Mouse (Mus musculus): ENCODE measurements around the gene Tcf3. TPM values are rescaled to one million over a fixed set of nuclear protein-coding genes. Genes with fewer than 3 reads are reported as not detected.

The Tcf3 gene
- total and polyA plus RNA-seq, 2 experiments: 6.4 to 20.2 TPM

GRCm38 (mm10) chr10:80421651-80422472 lies 11.6 kb downstream of the Tcf3 start:
- H3K27me3 ChIP-seq (ENCODE audit: control insufficient read depth, insufficient read depth, low read length): no peaks in the 10 kb centered on the region
- H3K9ac ChIP-seq (ENCODE audit: low read depth, low read length): no peak overlapping the region
- H3K4me3 ChIP-seq (ENCODE audit: insufficient read depth, low read depth, low read length): no peak overlapping the region
- TF ChIP-seq CTCF (IDR thresholded peaks at IDR 0.05; ENCODE audit: low read depth, low read length) (no peak), POLR2A (IDR thresholded peaks at IDR 0.05; ENCODE audit: extremely low read depth, insufficient read depth, low read length) (no peak)
- WGBS: 91% methylated on average over 9 of the region's 9 CpGs
- peaks cover 4% of the 10 kb centered on the region for H3K4me1 ChIP-seq (ENCODE audit: control insufficient read depth, insufficient read depth, low read length)
- no peak overlapping the region for H3K27ac ChIP-seq (replicated peaks; ENCODE audit: insufficient read depth, low read depth, low read length)
- H3K79me2 ChIP-seq (ENCODE audit: control insufficient read depth, insufficient read depth, low read length): no peaks in the 10 kb centered on the region
- DNase-seq (ENCODE audit: extremely low read depth, low read depth, low spot score): no peak
- peaks cover 13% of the 10 kb centered on the region for H3K36me3 ChIP-seq (ENCODE audit: control insufficient read depth, insufficient read depth, low read length)

- no peak for DNase-seq (ENCODE audit: extremely low read depth, low read depth, low spot score)
- H3K27ac ChIP-seq (replicated peaks; ENCODE audit: insufficient read depth, low read depth, low read length): no peak overlapping the region
- peaks cover 4% of the 10 kb centered on the region for H3K4me1 ChIP-seq (ENCODE audit: control insufficient read depth, insufficient read depth, low read length)
- no peaks in the 10 kb centered on the region for H3K27me3 ChIP-seq (ENCODE audit: control insufficient read depth, insufficient read depth, low read length)
- no peak for TF ChIP-seq CTCF (IDR thresholded peaks at IDR 0.05; ENCODE audit: low read depth, low read length)
- no peak for TF ChIP-seq POLR2A (IDR thresholded peaks at IDR 0.05; ENCODE audit: extremely low read depth, insufficient read depth, low read length)
- no peak overlapping the region for H3K4me3 ChIP-seq (ENCODE audit: insufficient read depth, low read depth, low read length)
- no peaks in the 10 kb centered on the region for H3K79me2 ChIP-seq (ENCODE audit: control insufficient read depth, insufficient read depth, low read length)
- no peak overlapping the region for H3K9ac ChIP-seq (ENCODE audit: low read depth, low read length)
- peaks cover 12% of the 10 kb centered on the region for H3K36me3 ChIP-seq (ENCODE audit: control insufficient read depth, insufficient read depth, low read length)
- 98% methylated on average over 8 of the region's 8 CpGs for WGBS
Observed at GRCm38 (mm10) chr10:80421208-80421607, 12.2 kb downstream of the Tcf3 start.

- Histone ChIP-seq H3K36me3 (ENCODE audit: control insufficient read depth, insufficient read depth, low read length) (peaks cover 11% of the 10 kb centered on the region), H3K9ac (ENCODE audit: low read depth, low read length) (no peak overlapping the region), H3K4me3 (ENCODE audit: insufficient read depth, low read depth, low read length) (no peak overlapping the region), H3K4me1 (ENCODE audit: control insufficient read depth, insufficient read depth, low read length) (peaks cover 4% of the 10 kb centered on the region), H3K79me2 (ENCODE audit: control insufficient read depth, insufficient read depth, low read length) (no peaks in the 10 kb centered on the region), H3K27ac (replicated peaks; ENCODE audit: insufficient read depth, low read depth, low read length) (no peak overlapping the region), H3K27me3 (ENCODE audit: control insufficient read depth, insufficient read depth, low read length) (no peaks in the 10 kb centered on the region)
- no peak for DNase-seq (ENCODE audit: extremely low read depth, low read depth, low spot score)
- TF ChIP-seq POLR2A (IDR thresholded peaks at IDR 0.05; ENCODE audit: extremely low read depth, insufficient read depth, low read length) (no peak), CTCF (IDR thresholded peaks at IDR 0.05; ENCODE audit: low read depth, low read length) (no peak)
- 96% methylated on average over 10 of the region's 10 CpGs for WGBS
Observed at GRCm38 (mm10) chr10:80420729-80421128, 12.7 kb downstream of the Tcf3 start.

- H3K27me3 ChIP-seq (ENCODE audit: control insufficient read depth, insufficient read depth, low read length): no peaks in the 10 kb centered on the region
- no peak overlapping the region for H3K27ac ChIP-seq (replicated peaks; ENCODE audit: insufficient read depth, low read depth, low read length)
- WGBS: 87% methylated on average over 8 of the region's 8 CpGs
- no peak for DNase-seq (ENCODE audit: extremely low read depth, low read depth, low spot score)
- H3K4me3 ChIP-seq (ENCODE audit: insufficient read depth, low read depth, low read length): no peak overlapping the region
- peaks cover 3% of the 10 kb centered on the region; the same call in 1 of the 2 replicates for H3K36me3 ChIP-seq (ENCODE audit: control insufficient read depth, insufficient read depth, low read length)
- peaks cover 4% of the 10 kb centered on the region for H3K4me1 ChIP-seq (ENCODE audit: control insufficient read depth, insufficient read depth, low read length)
- TF ChIP-seq POLR2A (IDR thresholded peaks at IDR 0.05; ENCODE audit: extremely low read depth, insufficient read depth, low read length) (no peak), CTCF (IDR thresholded peaks at IDR 0.05; ENCODE audit: low read depth, low read length) (no peak)
- no peaks in the 10 kb centered on the region for H3K79me2 ChIP-seq (ENCODE audit: control insufficient read depth, insufficient read depth, low read length)
- H3K9ac ChIP-seq (ENCODE audit: low read depth, low read length): no peak overlapping the region
Observed at GRCm38 (mm10) chr10:80419419-80419818, 14.0 kb downstream of the Tcf3 start.

- Histone ChIP-seq H3K4me1 (ENCODE audit: control insufficient read depth, insufficient read depth, low read length) (no peaks in the 10 kb centered on the region), H3K36me3 (ENCODE audit: control insufficient read depth, insufficient read depth, low read length) (peaks cover 3% of the 10 kb centered on the region; the same call in 1 of the 2 replicates), H3K79me2 (ENCODE audit: control insufficient read depth, insufficient read depth, low read length) (no peaks in the 10 kb centered on the region), H3K9ac (ENCODE audit: low read depth, low read length) (no peak overlapping the region), H3K27ac (replicated peaks; ENCODE audit: insufficient read depth, low read depth, low read length) (no peak overlapping the region), H3K27me3 (ENCODE audit: control insufficient read depth, insufficient read depth, low read length) (no peaks in the 10 kb centered on the region), H3K4me3 (ENCODE audit: insufficient read depth, low read depth, low read length) (no peak overlapping the region)
- DNase-seq (ENCODE audit: extremely low read depth, low read depth, low spot score): no peak
- TF ChIP-seq POLR2A (IDR thresholded peaks at IDR 0.05; ENCODE audit: extremely low read depth, insufficient read depth, low read length): no peak
- TF ChIP-seq CTCF (IDR thresholded peaks at IDR 0.05; ENCODE audit: low read depth, low read length): no peak
- 58% methylated on average over 3 of the region's 3 CpGs for WGBS
Observed at GRCm38 (mm10) chr10:80418311-80418710, 15.1 kb downstream of the Tcf3 start.

- TF ChIP-seq POLR2A (IDR thresholded peaks at IDR 0.05; ENCODE audit: extremely low read depth, insufficient read depth, low read length): no peak
- TF ChIP-seq CTCF (IDR thresholded peaks at IDR 0.05; ENCODE audit: low read depth, low read length): no peak
- DNase-seq (ENCODE audit: extremely low read depth, low read depth, low spot score): no peak
- Histone ChIP-seq H3K27ac (replicated peaks; ENCODE audit: insufficient read depth, low read depth, low read length) (no peak overlapping the region), H3K36me3 (ENCODE audit: control insufficient read depth, insufficient read depth, low read length) (peaks cover 3% of the 10 kb centered on the region; the same call in 1 of the 2 replicates), H3K9ac (ENCODE audit: low read depth, low read length) (no peak overlapping the region), H3K79me2 (ENCODE audit: control insufficient read depth, insufficient read depth, low read length) (no peaks in the 10 kb centered on the region), H3K4me1 (ENCODE audit: control insufficient read depth, insufficient read depth, low read length) (no peaks in the 10 kb centered on the region), H3K4me3 (ENCODE audit: insufficient read depth, low read depth, low read length) (no peak overlapping the region), H3K27me3 (ENCODE audit: control insufficient read depth, insufficient read depth, low read length) (no peaks in the 10 kb centered on the region)
- 94% methylated on average over 1 of the region's 1 CpGs for WGBS
Observed at GRCm38 (mm10) chr10:80417841-80418240, 15.6 kb downstream of the Tcf3 start.

Measured in liver, adult 2 months (tissue).